Mouse (Mus musculus) cortical plate, adult 2 months (tissue): ENCODE measurements around the gene Fmn2. TPM values are rescaled to one million over a fixed set of nuclear protein-coding genes. Genes with fewer than 3 reads are reported as not detected.

Experiments
- H3K27ac ChIP-seq: fragments of 200-500 bp; 2 replicates; pipeline ENCODE4 v1.5.1; 2012; ENCODE audit warnings: low read length, control low read depth, inconsistent platforms; ENCODE audit not compliant: insufficient read depth
- H3K4me1 ChIP-seq: fragments of 200-500 bp; 2 replicates; pipeline ENCODE4 v1.6.1; 2011; ENCODE audit warnings: low read length; ENCODE audit not compliant: control insufficient read depth, insufficient read depth
- H3K4me3 ChIP-seq: fragments of 200-500 bp; 2 replicates; pipeline ENCODE4 v1.5.1; 2011; ENCODE audit warnings: mild to moderate bottlenecking, low read length, control low read depth; ENCODE audit not compliant: insufficient read depth
- CTCF ChIP-seq: fragments of 200-500 bp; IDR thresholded peaks from 2 replicates; pipeline ENCODE4 v1.5.1; 2011; ENCODE audit warnings: mild to moderate bottlenecking, control low read depth, low read length; ENCODE audit not compliant: insufficient read depth; ENCODE audit errors: extremely low read depth
- POLR2A ChIP-seq: fragments of 200-500 bp; IDR thresholded peaks from 2 replicates; pipeline ENCODE4 v1.6.1; 2011; ENCODE audit warnings: mild to moderate bottlenecking, low read length, control low read depth; ENCODE audit not compliant: insufficient read depth; ENCODE audit errors: extremely low read depth
- polyA plus RNA-seq: library from polyadenylated mRNA; depleted of rRNA; stranded (reverse); fragments of >200 nt; gene quantifications from 2 replicates; pipeline ENCODE4 v1.2.3, GENCODE M21; 2012

The Fmn2 gene
- polyA plus RNA-seq, 1 experiment = 30.3 TPM

- H3K4me3 ChIP-seq = no peak overlapping the region
- H3K27ac ChIP-seq = no peak overlapping the region
- no peaks in the 10 kb centered on the region for H3K4me1 ChIP-seq
- TF ChIP-seq POLR2A (no peak), CTCF (no peak)
Measured at GRCm38 (mm10) chr1:174640901-174641300, 139.3 kb downstream of the Fmn2 start.

GRCm38 (mm10) chr1:174643431-174644010 is 141.9 kb downstream of the Fmn2 start:
- TF ChIP-seq POLR2A (no peak), CTCF (no peak)
- Histone ChIP-seq H3K4me3 (no peak overlapping the region), H3K27ac (no peak overlapping the region), H3K4me1 (no peaks in the 10 kb centered on the region)

- TF ChIP-seq CTCF = no peak
- no peak for TF ChIP-seq POLR2A
- Histone ChIP-seq H3K4me1 (no peaks in the 10 kb centered on the region), H3K27ac (no peak overlapping the region), H3K4me3 (no peak overlapping the region)
Measured at GRCm38 (mm10) chr1:174649421-174649826, 147.8 kb downstream of the Fmn2 start.

- TF ChIP-seq CTCF (no peak), POLR2A (no peak)
- Histone ChIP-seq H3K4me3 (no peak overlapping the region), H3K27ac (no peak overlapping the region), H3K4me1 (no peaks in the 10 kb centered on the region)
Measured at GRCm38 (mm10) chr1:174654565-174654964, 152.9 kb downstream of the Fmn2 start.

- Histone ChIP-seq H3K4me3 (no peak overlapping the region), H3K4me1 (no peaks in the 10 kb centered on the region), H3K27ac (no peak overlapping the region)
- TF ChIP-seq POLR2A = no peak
- no peak for TF ChIP-seq CTCF
Measured at GRCm38 (mm10) chr1:174655354-174655753, 153.7 kb downstream of the Fmn2 start.

GRCm38 (mm10) chr1:174656554-174656953 is 154.9 kb downstream of the Fmn2 start:
- TF ChIP-seq CTCF (no peak), POLR2A (no peak)
- H3K27ac ChIP-seq = no peak overlapping the region
- H3K4me1 ChIP-seq = no peaks in the 10 kb centered on the region
- H3K4me3 ChIP-seq = no peak overlapping the region

- H3K27ac ChIP-seq = no peak overlapping the region
- no peak overlapping the region for H3K4me3 ChIP-seq
- H3K4me1 ChIP-seq = no peaks in the 10 kb centered on the region
- TF ChIP-seq CTCF (no peak), POLR2A (no peak)
Measured at GRCm38 (mm10) chr1:174659459-174660223, 158.0 kb downstream of the Fmn2 start.

GRCm38 (mm10) chr1:174665116-174665515 is 163.5 kb downstream of the Fmn2 start:
- no peak for TF ChIP-seq CTCF
- no peak for TF ChIP-seq POLR2A
- no peak overlapping the region for H3K27ac ChIP-seq
- H3K4me1 ChIP-seq = no peaks in the 10 kb centered on the region
- H3K4me3 ChIP-seq = no peak overlapping the region

- H3K27ac ChIP-seq = no peak overlapping the region
- no peaks in the 10 kb centered on the region; the same call in 1 of the 2 replicates for H3K4me1 ChIP-seq
- no peak overlapping the region for H3K4me3 ChIP-seq
- TF ChIP-seq POLR2A (no peak), CTCF (no peak)
Measured at GRCm38 (mm10) chr1:174669132-174669531, 167.5 kb downstream of the Fmn2 start.

- no peak for TF ChIP-seq CTCF
- no peak for TF ChIP-seq POLR2A
- H3K4me3 ChIP-seq = no peak overlapping the region
Measured at GRCm38 (mm10) chr1:174670846-174671245, 169.2 kb downstream of the Fmn2 start.

More at GRCm38 (mm10) chr1:174670846-174671245, 169.2 kb downstream of the Fmn2 start:
- Histone ChIP-seq H3K27ac (no peak overlapping the region), H3K4me1 (no peaks in the 10 kb centered on the region; the same call in 1 of the 2 replicates)
